Mouse (Mus musculus): Measurements from ENCODE around the gene Hoxa4. TPM values are rescaled to one million over a fixed set of nuclear protein-coding genes. Genes with fewer than 3 reads are reported as not detected.

The Hoxa4 gene
- polyA plus RNA-seq, 1 experiment from 2014 or later = 1.6 TPM

DNA sequence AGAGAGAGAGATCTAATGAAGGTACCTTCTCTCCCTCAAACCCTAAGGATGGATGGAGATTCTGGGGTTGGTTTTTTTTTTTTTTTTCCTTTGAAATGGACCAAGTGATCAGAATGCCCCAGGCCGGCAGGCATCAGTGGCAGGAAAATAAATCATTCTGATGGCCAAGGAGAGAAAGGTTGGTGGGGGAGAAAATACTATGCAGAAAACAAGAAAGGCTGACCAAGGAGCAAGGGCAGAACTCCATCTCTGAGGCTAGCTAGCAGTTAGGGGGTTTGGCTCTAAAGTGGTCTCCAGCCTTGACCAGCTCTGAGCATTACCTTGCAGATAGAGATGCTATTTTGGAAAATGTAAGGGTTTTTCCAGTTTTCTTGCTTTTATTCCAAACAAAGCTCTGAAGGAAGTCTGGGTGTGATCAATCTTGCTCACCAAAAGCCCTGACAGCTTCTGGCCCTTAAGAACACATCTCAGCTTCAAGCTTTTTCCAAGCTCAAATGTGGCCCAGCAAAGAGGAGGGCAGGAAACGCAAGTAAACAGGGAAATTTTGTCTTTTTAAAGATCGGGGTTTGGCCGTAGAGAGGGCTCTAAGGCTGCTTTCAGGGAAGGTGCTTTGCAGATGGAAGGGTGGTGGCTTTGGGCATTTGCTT is 25.0 kb downstream of the Hoxa4 start:
- TF ChIP-seq CTCF (IDR thresholded peaks at IDR 0.05; ENCODE audit: low read depth) = no peak

DNA sequence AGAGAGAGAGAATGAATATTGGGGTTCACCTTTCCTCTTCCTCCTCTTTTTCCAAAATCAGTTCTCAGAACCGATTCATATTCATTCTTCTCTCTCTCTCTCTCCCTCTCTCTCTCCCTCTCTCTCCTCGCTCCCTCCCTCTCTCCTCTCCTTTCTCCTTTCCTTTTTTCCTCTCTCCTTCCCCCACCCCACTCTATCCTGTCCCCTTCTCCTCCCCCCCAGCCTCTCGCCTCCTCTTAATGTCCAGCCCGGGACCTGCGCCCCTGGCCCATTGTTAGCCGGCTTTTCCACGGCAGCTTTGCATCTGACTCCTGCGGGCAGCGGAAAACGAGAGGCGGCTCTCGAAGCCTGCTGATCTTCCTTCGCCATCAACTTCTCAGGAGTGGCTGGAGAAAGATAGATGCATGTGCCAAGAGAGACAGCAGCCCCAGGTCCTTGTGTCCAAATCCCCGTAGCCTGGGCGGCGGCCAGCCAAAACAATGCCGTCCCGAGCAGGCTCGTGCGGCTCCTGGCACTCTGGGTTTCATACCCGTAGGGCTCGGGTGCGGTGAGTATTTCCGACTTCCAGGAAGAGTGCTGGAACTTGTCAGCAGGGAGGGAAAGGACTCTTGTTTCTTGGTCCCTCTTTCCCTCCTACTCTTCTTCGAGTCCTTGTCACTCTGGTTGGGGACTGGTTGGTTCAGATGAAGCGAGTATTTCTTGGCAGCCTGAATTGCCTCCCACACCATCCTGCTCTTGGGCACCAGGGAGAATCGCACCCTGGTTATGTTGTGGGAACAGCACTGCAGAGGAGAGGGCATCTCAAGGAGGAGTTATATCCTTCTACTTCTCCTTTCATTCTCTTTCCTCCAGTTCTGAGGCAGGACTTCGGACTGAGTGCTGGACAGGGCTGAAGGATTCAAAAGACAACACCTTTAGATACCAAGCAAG is 25.8 kb downstream of the Hoxa4 start:
- no peaks in the 10 kb centered on the region for H3K27me3 ChIP-seq (ENCODE audit: insufficient read depth, low read length)
- peak overlapping the region; percentile 81 for H3K4me2 ChIP-seq (ENCODE audit: low read length)
- no peaks in the 10 kb centered on the region for H3K36me3 ChIP-seq (ENCODE audit: insufficient read depth, low read length)
- TF ChIP-seq CTCF (IDR thresholded peaks at IDR 0.05; ENCODE audit: low read depth) = no peak
- H3K4me1 ChIP-seq (replicated peaks; ENCODE audit: insufficient read depth, low read length) = peaks cover 55% of the 10 kb centered on the region
- DNase-seq (ENCODE audit: low spot score) = peak; percentile 58
- 11% methylated on average over 28 of the region's 28 CpGs for WGBS
- peak overlapping the region; percentile 48; the same call in 1 of the 2 replicates for H3K27ac ChIP-seq
- no peak for ATAC-seq (replicated peaks; ENCODE audit: low FRiP score, low read depth)
- peak overlapping the region; percentile 36 for H3K4me3 ChIP-seq (replicated peaks; ENCODE audit: low read depth, low read length)
- no peaks in the 10 kb centered on the region for H3K9me3 ChIP-seq (replicated peaks; ENCODE audit: low read length)
- peak overlapping the region; percentile 32; the same call in 1 of the 2 replicates for H3K9ac ChIP-seq (ENCODE audit: low read depth, low read length)

More for the DNA sequence above, 25.0 kb downstream of the Hoxa4 start:
- peak overlapping the region; percentile 18; the same call in 1 of the 2 replicates for H3K4me2 ChIP-seq (ENCODE audit: low read length)
- H3K36me3 ChIP-seq (ENCODE audit: insufficient read depth, low read length) = no peaks in the 10 kb centered on the region
- H3K4me3 ChIP-seq (replicated peaks; ENCODE audit: low read depth, low read length) = no peak overlapping the region
- DNase-seq (ENCODE audit: low spot score) = peak; percentile 74
- no peaks in the 10 kb centered on the region for H3K27me3 ChIP-seq (ENCODE audit: insufficient read depth, low read length)
- H3K9me3 ChIP-seq (replicated peaks; ENCODE audit: low read length) = no peaks in the 10 kb centered on the region
- no peak for ATAC-seq (replicated peaks; ENCODE audit: low FRiP score, low read depth)
- H3K9ac ChIP-seq (ENCODE audit: low read depth, low read length) = no peak overlapping the region
- 30% methylated on average over 4 of the region's 4 CpGs for WGBS
- H3K4me1 ChIP-seq (replicated peaks; ENCODE audit: insufficient read depth, low read length) = peaks cover 57% of the 10 kb centered on the region
- H3K27ac ChIP-seq = peak overlapping the region; percentile 48

DNA sequence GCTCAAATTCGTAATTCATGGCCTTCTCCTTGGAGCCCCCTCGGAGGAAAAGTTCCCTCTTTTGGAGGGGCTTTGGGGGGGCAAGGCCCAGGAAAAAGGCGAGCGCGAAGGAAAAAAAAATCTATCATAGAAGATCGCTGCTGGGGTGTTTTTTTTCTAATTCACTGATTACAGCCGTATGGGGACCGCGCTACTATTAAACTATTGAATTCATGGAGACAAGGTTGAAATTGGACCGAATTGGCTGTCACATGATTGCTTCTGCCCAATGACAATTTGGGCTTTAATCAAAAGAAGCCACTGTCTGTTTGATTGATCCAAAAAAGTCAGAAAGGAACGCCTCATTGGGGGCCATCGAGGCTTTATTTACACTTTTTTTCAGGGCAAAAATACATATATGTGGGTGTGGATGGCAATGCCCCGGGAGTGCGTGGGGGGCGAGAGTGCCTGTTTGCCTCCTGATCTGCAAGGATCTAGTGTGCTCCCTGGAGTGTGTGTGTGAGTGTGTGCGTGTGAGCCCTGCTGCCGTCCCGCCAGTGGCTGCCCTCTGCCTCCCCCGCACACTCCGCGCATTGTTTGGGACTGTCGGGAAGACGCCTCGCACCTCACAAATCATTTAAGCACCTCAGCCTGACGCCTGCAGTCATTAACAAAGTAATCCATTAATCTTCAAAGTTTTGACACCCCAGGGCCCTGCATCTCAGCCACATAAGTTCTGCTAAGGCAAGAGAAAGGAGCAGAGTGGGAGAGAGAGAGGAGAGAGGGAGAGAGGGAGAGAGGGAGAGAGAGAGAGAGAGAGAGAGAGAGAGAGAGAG is 26.7 kb downstream of the Hoxa4 start, which contains the start of gene Hoxa2:
Gene Hoxa2, minus strand, starts transcription at position 206 of the 815 bp plus-strand sequence.
- DNase-seq (ENCODE audit: low spot score) (peak; percentile 78), ATAC-seq (replicated peaks; ENCODE audit: low FRiP score, low read depth) (no peak)
- 2% methylated on average over 25 of the region's 25 CpGs for WGBS

DNA sequence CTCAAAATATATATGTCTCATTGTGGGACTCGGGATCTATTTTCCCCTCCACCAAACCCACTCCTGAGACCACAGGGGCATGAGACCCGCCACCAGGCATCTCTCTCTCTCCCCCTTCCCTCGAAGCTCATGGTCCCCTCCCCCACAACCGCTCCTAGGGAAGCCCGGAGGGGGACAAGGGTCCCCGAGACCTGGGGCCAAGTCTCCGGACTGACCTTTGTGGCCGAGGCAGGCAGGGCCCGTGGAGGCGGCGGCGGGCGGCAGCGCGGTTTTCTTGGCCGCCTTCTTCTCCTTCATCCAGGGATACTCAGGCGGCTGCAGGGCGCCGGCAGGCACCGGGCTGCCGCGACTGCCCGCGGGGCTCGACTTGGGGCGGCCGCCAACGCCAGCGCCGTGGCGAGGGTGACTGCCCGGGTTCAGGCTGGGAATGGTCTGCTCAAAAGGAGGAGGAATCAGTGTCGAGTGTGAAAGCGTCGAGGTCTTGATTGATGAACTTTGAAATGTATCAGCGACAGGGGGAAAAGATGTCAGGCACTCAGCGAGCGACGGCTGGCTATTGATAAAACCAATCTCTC is 27.4 kb downstream of the Hoxa4 start:
- 1% methylated on average over 38 of the region's 39 CpGs for WGBS
- H3K9ac ChIP-seq (ENCODE audit: low read depth, low read length) = peak overlapping the region; percentile 50
- no peaks in the 10 kb centered on the region for H3K27me3 ChIP-seq (ENCODE audit: insufficient read depth, low read length)
- H3K36me3 ChIP-seq (ENCODE audit: insufficient read depth, low read length) = no peaks in the 10 kb centered on the region
- peak overlapping the region; percentile 36 for H3K4me3 ChIP-seq (replicated peaks; ENCODE audit: low read depth, low read length)
- ATAC-seq (replicated peaks; ENCODE audit: low FRiP score, low read depth) = no peak
- H3K9me3 ChIP-seq (replicated peaks; ENCODE audit: low read length) = no peaks in the 10 kb centered on the region
- TF ChIP-seq CTCF (IDR thresholded peaks at IDR 0.05; ENCODE audit: low read depth) = no peak
- H3K4me1 ChIP-seq (replicated peaks; ENCODE audit: insufficient read depth, low read length) = peaks cover 63% of the 10 kb centered on the region
- peak; percentile 65 for DNase-seq (ENCODE audit: low spot score)
- peak overlapping the region; percentile 75 for H3K27ac ChIP-seq
- H3K4me2 ChIP-seq (ENCODE audit: low read length) = peak overlapping the region; percentile 81

More for the DNA sequence above, 26.7 kb downstream of the Hoxa4 start, which contains the start of gene Hoxa2:
- no peak for TF ChIP-seq CTCF (IDR thresholded peaks at IDR 0.05; ENCODE audit: low read depth)
- H3K36me3 ChIP-seq (ENCODE audit: insufficient read depth, low read length) = no peaks in the 10 kb centered on the region
- peak within 1 kb of the TSS; percentile 50 for H3K9ac ChIP-seq (ENCODE audit: low read depth, low read length)
- H3K9me3 ChIP-seq (replicated peaks; ENCODE audit: low read length) = no peaks in the 10 kb centered on the region
- peaks cover 57% of the 10 kb centered on the region for H3K4me1 ChIP-seq (replicated peaks; ENCODE audit: insufficient read depth, low read length)
- H3K27me3 ChIP-seq (ENCODE audit: insufficient read depth, low read length) = no peaks in the 10 kb centered on the region
- peak within 1 kb of the TSS; percentile 36 for H3K4me3 ChIP-seq (replicated peaks; ENCODE audit: low read depth, low read length)
- H3K4me2 ChIP-seq (ENCODE audit: low read length) = peak within 1 kb of the TSS; percentile 81
- peak within 1 kb of the TSS; percentile 75 for H3K27ac ChIP-seq

DNA sequence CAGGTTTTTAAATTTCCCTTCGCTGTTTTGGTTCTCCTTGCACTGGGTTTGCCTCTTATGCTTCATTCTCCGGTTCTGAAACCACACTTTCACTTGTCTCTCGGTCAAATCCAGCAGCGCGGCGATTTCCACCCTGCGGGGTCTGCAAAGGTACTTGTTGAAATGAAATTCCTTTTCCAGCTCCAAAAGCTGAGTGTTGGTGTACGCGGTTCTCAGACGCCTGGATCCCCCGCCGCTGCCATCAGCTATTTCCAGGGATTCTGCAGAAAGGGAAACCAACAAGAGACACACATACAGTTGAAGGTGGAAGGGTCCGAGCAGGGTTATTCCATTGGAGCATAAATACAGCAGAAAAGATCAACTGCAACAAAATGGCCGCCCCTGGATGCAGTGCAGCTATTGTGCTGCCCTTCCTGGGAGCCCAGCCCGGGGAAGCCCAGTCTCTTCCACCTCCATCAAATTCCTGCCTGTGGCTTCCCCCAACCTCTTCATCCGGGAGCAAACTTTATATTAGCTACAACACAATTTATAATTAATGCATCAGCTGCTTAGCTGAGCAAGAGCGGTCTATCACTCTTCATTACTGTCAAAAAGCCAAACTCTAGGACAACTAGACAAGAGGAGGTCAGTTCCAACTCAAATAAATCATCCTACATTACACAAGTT is 28.1 kb downstream of the Hoxa4 start:
- peak; percentile 85 for DNase-seq (ENCODE audit: low spot score)
- no peak for ATAC-seq (replicated peaks; ENCODE audit: low FRiP score, low read depth)

More for the DNA sequence above, 28.1 kb downstream of the Hoxa4 start:
- Histone ChIP-seq H3K27me3 (ENCODE audit: insufficient read depth, low read length) (no peaks in the 10 kb centered on the region), H3K4me2 (ENCODE audit: low read length) (peak overlapping the region; percentile 81), H3K27ac (peak overlapping the region; percentile 75), H3K9me3 (replicated peaks; ENCODE audit: low read length) (no peaks in the 10 kb centered on the region), H3K9ac (ENCODE audit: low read depth, low read length) (no peak overlapping the region; the same call in 1 of the 2 replicates), H3K36me3 (ENCODE audit: insufficient read depth, low read length) (no peaks in the 10 kb centered on the region), H3K4me1 (replicated peaks; ENCODE audit: insufficient read depth, low read length) (peaks cover 61% of the 10 kb centered on the region), H3K4me3 (replicated peaks; ENCODE audit: low read depth, low read length) (peak overlapping the region; percentile 36)
- TF ChIP-seq CTCF (IDR thresholded peaks at IDR 0.05; ENCODE audit: low read depth) = no peak
- 25% methylated on average over 17 of the region's 17 CpGs for WGBS
